Mouse (Mus musculus) intestine, postnatal 0 days (tissue): ENCODE measurements around the gene Tmem170b. TPM values are rescaled to one million over a fixed set of nuclear protein-coding genes. Genes with fewer than 3 reads are reported as not detected.

ENCODE experiments used
- ATAC-seq: fragments of 200-750 bp; cut with Nextera tagmentation; 2 replicates; pipeline ENCODE4 v1.8.0; 2017; ENCODE audit warnings: mild to moderate bottlenecking, moderate TSS enrichment, moderate library complexity
- H3K27ac ChIP-seq: fragments of 300-500 bp; sonication (generic); 2 replicates; pipeline ENCODE4 v1.5.1; 2014; ENCODE audit warnings: mild to moderate bottlenecking, low read depth, low read length, moderate library complexity
- H3K27me3 ChIP-seq: fragments of 300-500 bp; sonication (generic); replicated peaks from 2 replicates; pipeline ENCODE4 v1.6.1; 2014; ENCODE audit warnings: low read length, mixed read lengths; ENCODE audit not compliant: control insufficient read depth, insufficient read depth
- H3K36me3 ChIP-seq: fragments of 300-500 bp; sonication (generic); 2 replicates; pipeline ENCODE4 v1.6.1; 2014; ENCODE audit warnings: mild to moderate bottlenecking, moderate library complexity; ENCODE audit not compliant: control insufficient read depth, insufficient read depth
- H3K4me1 ChIP-seq: fragments of 300-500 bp; sonication (generic); replicated peaks from 2 replicates; pipeline ENCODE4 v1.6.1; 2014; ENCODE audit warnings: antibody characterized with exemption, low read length, mixed read lengths; ENCODE audit not compliant: control insufficient read depth, insufficient read depth
- H3K4me2 ChIP-seq: fragments of 300-500 bp; sonication (generic); replicated peaks from 2 replicates; pipeline ENCODE4 v1.6.1; 2014; ENCODE audit warnings: low read depth, mild to moderate bottlenecking, moderate library complexity
- H3K4me3 ChIP-seq: fragments of 300-500 bp; sonication (generic); 2 replicates; pipeline ENCODE4 v1.5.1; 2014; ENCODE audit warnings: low read depth, low read length
- H3K9ac ChIP-seq: fragments of 300-500 bp; sonication (generic); 2 replicates; pipeline ENCODE4 v1.6.1; 2014; ENCODE audit warnings: mild to moderate bottlenecking, low read depth, low read length
- H3K9me3 ChIP-seq: fragments of 300-500 bp; sonication (generic); 2 replicates; pipeline ENCODE4 v1.6.1; 2016; ENCODE audit warnings: mixed run types; ENCODE audit not compliant: control insufficient read depth
- CTCF ChIP-seq: sonication (generic); IDR thresholded peaks from 2 replicates; pipeline ENCODE4 v1.5.1; 2016; ENCODE audit warnings: low read depth, mild to moderate bottlenecking, control low read depth, antibody characterized with exemption, moderate library complexity
- WGBS: fragments of 180-500 bp; shearing (Covaris S2); extraction: QIAGEN DNeasy Blood & Tissue Kit; methylation state at CpG from one replicate; pipeline ENCODE4 v1.1.7; 2014; 5-methylcytosine and 5-hydroxymethylcytosine counted together
- polyA plus RNA-seq: library from polyadenylated mRNA; unstranded; fragments of >200 nt; fragmentation: Nextera tagmentation; extraction: Ambion mirVana; gene quantifications from 2 replicates; pipeline ENCODE4 v1.2.1, GENCODE M21; 2015

Tmem170b gene
- polyA plus RNA-seq, 1 experiment from 2014 or later = 7.7 TPM

DNA sequence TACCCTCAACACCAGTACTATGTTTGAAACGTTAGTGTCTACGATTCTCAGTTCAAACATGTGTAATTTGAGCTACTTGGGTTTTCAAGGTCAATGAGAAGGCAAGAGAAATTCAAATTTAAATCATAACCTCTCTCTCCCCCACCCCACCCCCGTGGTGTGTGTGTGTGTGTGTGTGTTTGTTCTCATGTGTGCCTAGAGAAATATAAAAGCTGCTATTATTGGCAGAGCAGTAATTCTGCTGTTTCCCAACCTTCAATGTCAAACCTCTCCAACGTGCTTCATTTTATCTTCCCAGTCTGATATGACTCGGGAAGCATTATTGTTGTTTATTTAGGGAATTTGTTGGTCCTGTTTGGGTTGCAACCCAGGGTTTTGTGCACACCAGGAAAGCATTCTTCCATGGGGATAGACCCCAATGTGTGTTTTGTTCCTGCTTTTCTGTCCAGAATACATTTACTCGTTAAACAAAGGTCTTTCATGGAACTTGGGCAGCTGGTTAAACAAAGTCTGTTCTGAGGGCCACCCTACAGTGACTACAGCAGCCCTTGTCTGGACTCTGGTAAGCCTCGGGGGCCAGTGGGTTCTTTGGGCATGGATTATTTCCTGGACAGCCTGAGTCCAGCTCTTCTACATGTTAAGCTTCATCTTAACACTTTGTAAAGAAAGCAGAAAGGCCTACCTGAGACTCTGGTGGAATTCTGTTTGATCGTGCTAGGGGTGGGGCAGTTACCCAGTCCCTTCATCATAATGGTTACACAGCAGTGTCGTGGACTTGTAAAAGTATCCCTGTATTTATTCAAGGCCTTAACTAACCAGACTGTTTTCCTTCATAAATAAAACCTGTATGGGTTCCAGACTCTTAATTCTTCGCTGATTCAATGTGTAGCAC is 39.1 kb downstream of the Tmem170b start:
- no peaks in the 10 kb centered on the region; the same call in 1 of the 2 replicates for H3K4me1 ChIP-seq
- no peaks in the 10 kb centered on the region for H3K27me3 ChIP-seq
- no peaks in the 10 kb centered on the region for H3K9me3 ChIP-seq
- H3K4me3 ChIP-seq = no peak overlapping the region
- no peak overlapping the region for H3K27ac ChIP-seq
- WGBS = 37% methylated on average over 10 of the region's 10 CpGs
- H3K9ac ChIP-seq = no peak overlapping the region
- H3K4me2 ChIP-seq = no peak overlapping the region
- no peaks in the 10 kb centered on the region for H3K36me3 ChIP-seq
- ATAC-seq = no peak
- no peak for TF ChIP-seq CTCF

DNA sequence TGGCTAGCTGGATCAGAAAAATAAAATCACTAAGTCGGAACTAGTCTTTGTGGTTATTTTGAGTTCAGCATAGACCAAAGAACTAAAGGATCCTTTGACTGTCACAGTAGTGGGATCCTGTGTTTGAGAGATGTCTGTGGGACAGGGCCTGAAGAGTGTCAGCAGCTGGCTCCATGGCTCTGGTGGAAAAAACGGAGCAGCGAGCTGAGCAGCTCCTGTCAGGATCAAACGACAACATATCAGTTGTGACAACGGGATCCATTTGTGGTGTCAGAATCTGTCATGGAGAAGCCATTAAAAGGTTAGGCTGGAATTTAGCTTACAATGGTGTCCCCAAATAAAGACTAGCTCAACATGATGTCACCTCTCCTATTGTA is 39.8 kb downstream of the Tmem170b start:
- Histone ChIP-seq H3K9me3 (no peaks in the 10 kb centered on the region), H3K27ac (no peak overlapping the region), H3K27me3 (no peaks in the 10 kb centered on the region), H3K9ac (no peak overlapping the region), H3K4me3 (no peak overlapping the region), H3K4me2 (no peak overlapping the region), H3K4me1 (no peaks in the 10 kb centered on the region; the same call in 1 of the 2 replicates), H3K36me3 (no peaks in the 10 kb centered on the region)
- no peak for TF ChIP-seq CTCF
- ATAC-seq = no peak
- WGBS = 87% methylated on average over 5 of the region's 5 CpGs

DNA sequence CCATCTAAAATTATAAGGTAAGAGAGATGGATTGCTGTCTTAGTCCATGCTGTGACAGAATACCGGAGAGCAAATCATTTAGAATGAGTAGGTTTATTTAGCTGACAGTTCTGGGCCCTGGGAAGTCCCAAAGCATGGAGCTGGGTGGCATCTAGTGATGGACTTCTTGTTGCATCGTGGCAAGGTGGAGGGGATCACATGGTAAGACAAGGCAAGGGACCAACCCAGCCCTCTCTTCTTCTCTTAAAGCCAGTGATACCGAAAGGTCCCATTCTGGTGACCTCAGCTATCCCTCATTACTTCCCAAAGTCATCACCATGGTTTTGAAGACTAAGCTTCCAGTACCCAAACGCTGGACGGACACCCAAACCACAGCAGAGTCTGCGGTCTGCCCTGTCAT is 42.3 kb downstream of the Tmem170b start:
- H3K27me3 ChIP-seq = no peaks in the 10 kb centered on the region
- no peak overlapping the region for H3K4me2 ChIP-seq
- H3K4me1 ChIP-seq = no peaks in the 10 kb centered on the region; the same call in 1 of the 2 replicates
- no peak for ATAC-seq
- WGBS = 90% methylated on average over 6 of the region's 6 CpGs
- H3K36me3 ChIP-seq = no peaks in the 10 kb centered on the region
- H3K4me3 ChIP-seq = no peak overlapping the region
- no peak for TF ChIP-seq CTCF
- no peak overlapping the region for H3K9ac ChIP-seq
- no peaks in the 10 kb centered on the region for H3K9me3 ChIP-seq
- H3K27ac ChIP-seq = no peak overlapping the region

DNA sequence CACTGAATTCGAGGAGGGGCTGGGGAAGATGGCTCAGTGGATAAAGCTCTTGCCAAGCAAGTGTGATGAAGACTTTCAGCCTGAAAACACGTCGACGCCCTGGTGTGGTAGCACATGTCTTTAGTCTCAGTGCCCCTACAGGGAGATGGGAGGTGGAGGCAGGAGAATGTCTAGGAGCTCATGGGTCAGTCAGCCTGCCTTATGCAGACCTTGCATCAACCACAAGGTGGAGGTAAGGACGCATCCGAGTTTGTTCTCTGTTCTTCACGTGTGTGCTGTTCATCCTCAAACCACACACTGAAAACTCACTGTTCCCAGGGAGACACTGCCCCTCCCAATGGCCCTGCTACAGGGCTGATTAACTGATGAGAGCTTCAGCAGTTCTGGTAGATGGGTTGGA is 45.0 kb downstream of the Tmem170b start:
- 81% methylated on average over 7 of the region's 7 CpGs for WGBS
- Histone ChIP-seq H3K27ac (no peak overlapping the region), H3K9ac (no peak overlapping the region), H3K4me3 (no peak overlapping the region), H3K36me3 (no peaks in the 10 kb centered on the region), H3K9me3 (no peaks in the 10 kb centered on the region), H3K4me2 (no peak overlapping the region), H3K27me3 (no peaks in the 10 kb centered on the region), H3K4me1 (no peaks in the 10 kb centered on the region)
- peak; percentile 54 for TF ChIP-seq CTCF
- no peak for ATAC-seq

DNA sequence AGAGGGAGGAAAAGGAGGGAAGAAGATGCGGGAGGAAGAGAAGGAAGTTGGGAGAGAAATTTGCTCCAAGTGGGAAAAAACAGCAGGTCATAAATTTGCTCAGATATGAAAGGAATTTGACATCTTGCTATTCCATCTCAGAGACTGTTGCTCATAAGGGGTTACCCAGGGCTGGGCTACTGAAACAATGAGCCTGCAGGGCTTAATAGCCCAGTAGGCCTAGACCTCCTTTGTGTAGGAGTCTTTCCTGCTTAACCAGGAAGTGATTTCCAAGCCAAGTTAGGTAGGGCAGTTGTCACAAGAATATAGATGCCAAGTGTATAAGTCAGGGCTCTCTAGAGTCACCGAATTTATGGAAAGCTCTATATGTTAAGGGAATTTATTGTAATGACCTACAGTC is 48.1 kb downstream of the Tmem170b start:
- 65% methylated on average over 2 of the region's 2 CpGs for WGBS
- Histone ChIP-seq H3K27ac (no peak overlapping the region), H3K4me1 (no peaks in the 10 kb centered on the region), H3K4me2 (no peak overlapping the region), H3K27me3 (no peaks in the 10 kb centered on the region), H3K9ac (no peak overlapping the region), H3K36me3 (no peaks in the 10 kb centered on the region), H3K4me3 (no peak overlapping the region), H3K9me3 (no peaks in the 10 kb centered on the region)
- no peak for TF ChIP-seq CTCF
- no peak for ATAC-seq

DNA sequence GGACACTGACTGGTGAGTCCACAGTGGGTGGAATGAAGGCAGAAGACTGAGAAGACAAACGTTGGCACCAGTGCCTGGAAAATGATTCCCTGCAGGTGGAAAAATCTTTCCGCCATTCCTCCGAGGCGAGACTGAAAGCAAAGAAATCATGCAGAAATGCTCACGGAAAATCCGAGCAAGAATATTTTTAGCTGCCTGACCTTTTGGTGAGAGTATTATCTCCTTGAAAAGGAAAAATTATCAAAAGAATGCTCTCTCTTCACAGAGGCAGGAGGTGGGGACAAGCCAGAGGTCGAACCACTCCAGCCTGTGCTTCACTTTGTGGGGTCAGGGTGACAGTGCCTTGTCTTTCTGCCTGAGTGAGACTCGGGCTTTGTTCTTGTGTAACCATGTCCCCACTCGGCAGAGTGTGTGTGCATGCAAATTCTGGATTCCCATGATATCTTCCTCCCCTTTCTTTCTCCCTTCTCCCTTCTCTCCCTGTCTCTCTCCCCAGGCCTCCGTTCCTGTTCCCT is 49.9 kb downstream of the Tmem170b start:
- no peak for TF ChIP-seq CTCF
- Histone ChIP-seq H3K4me2 (no peak overlapping the region), H3K36me3 (no peaks in the 10 kb centered on the region), H3K4me1 (no peaks in the 10 kb centered on the region), H3K9me3 (no peaks in the 10 kb centered on the region), H3K27me3 (no peaks in the 10 kb centered on the region), H3K4me3 (no peak overlapping the region), H3K27ac (no peak overlapping the region), H3K9ac (no peak overlapping the region)
- ATAC-seq = no peak
- WGBS = 74% methylated on average over 10 of the region's 10 CpGs
